Mouse (Mus musculus): ENCODE data around the gene 3110082J24Rik.
"Not testable (repeated sequence)": the region's sequence is repeated elsewhere in the genome, so short reads cannot be mapped to it uniquely, and the experiment has no call there.

Gene 3110082J24Rik

DNA sequence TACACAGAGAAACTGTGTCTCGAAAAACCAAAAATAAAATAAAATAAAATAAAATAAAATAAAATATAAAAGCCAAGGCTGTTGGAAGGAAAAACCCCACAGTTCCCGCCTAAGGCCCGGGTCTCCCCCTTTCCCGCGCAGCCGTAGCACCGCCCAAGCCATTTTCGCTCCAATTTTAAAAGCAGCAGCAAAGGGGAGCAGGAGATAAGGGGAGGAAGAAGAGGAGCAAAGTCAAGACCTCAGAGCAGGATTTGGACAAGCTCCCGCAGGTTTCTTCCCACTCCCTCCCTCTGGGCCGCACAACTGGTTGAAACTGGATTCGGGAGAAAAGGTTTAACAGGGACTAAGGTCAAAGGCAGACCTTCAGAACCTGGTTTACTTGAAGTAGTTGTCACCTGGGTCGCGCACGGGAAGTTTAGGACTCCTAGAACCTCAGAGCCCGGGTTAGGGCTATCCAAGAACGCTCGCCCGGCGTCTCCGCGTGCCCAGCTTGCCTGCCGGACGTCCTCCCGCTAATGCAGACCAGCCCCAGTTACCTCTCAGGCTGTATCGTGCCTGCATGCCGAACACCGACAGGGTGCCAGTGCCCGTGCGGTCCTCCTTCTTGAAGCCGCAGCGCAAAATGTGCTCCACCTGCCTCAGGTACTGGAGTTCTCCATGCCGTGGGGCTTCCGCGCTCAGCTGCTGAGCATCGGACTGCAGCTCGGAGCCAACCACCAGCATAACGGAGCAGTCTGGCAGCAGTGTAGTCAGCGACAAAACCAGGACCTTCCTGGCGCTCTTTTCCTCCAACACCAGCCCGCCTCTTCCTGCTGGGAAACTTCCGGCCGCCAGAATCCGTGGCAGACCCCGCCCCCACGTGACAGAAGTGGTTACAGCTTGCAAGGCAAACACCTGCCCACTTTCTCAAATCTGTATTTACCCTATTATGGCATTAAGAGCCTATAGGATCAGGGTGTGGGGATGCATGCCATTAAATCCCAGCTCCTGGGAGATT, 32.8 kb downstream of the 3110082J24Rik start, which contains the start of gene Tyms:
Tyms (minus strand) TSS at position 793 of the 997 bp plus-strand sequence.
- DNase-seq (ENCODE audit: low spot score), result peak; percentile 87

DNA sequence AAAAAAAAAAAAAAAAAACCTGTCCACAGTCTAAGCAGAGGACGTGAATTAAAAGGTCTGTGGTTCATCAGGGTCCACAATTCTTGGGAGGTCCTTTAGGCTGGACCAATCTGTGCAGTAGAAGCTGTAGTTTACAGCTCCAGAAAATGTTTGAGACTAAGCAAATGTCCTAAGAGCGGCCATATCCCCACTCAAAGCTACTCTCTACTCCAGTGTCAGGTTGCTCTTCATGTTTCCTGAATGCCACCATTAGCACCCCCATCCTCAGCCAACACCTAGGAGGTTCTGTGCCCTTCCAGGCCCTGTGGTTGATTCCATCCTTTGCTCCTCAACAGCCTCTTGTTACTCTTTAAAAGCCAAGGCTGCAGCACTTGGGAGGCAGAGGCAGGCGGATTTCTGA, 33.5 kb downstream of the 3110082J24Rik start:
- no peak for DNase-seq (ENCODE audit: low spot score)

DNA sequence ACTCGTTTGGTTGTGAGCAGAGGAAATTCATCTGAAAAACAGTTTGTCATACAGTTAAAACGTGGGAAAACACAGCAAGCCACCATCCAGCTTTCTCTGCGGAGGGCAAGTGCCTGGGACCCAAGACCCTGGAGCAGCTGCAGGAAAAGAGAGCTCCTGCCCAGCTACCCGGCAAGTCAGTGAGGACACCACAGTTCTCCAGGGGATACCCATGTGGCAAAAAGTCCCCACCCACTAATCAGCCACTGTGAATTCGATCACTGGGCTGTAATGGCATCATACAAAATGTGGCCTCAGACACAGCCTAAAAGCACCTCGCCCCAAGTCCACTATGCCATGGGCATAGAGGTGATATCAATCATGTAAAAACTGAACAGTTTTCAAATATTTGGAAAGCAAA, 34.2 kb downstream of the 3110082J24Rik start:
- no peak for DNase-seq (ENCODE audit: low spot score)

DNA sequence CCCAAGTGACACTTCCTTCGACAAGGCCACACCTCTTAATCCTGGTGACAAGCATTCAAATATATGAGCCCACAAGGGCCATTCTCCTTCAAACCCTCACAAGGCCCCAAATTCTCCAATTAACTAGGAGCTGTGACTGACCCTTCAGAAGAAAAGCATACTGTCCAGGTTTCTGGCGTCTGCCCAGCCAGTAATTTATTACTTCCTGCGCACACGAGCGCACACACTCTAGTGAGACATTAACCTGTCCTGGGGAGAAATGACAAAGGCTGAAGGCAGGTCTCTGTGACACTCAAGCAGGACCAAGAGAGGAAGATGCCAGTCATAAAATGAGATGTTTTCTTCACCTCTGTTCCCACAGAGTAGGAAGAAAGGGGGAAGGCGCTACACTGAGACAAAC, 38.2 kb downstream of the 3110082J24Rik start:
- DNase-seq (ENCODE audit: low spot score), result no peak

DNA sequence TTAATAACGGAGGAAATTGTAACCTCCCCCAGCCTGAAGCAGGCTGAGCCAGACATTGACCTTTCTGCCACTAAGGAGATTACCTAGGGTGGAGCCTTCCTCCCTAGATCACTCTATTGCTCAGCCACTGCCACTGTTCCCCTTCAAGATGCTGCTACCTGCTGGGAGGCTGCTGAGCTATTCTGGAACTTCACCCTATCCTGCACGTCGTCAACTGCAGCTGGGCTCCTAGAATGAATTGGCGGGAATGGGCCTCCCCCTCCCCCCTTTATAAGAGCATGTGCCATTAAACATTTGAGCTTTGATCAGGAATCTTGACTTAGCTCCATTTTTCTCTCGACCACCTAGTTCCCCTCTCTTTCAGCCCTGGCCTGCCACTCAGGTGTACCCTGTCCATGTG, 46.3 kb downstream of the 3110082J24Rik start:
- DNase-seq (ENCODE audit: low spot score), result not testable (repeated sequence)

DNA sequence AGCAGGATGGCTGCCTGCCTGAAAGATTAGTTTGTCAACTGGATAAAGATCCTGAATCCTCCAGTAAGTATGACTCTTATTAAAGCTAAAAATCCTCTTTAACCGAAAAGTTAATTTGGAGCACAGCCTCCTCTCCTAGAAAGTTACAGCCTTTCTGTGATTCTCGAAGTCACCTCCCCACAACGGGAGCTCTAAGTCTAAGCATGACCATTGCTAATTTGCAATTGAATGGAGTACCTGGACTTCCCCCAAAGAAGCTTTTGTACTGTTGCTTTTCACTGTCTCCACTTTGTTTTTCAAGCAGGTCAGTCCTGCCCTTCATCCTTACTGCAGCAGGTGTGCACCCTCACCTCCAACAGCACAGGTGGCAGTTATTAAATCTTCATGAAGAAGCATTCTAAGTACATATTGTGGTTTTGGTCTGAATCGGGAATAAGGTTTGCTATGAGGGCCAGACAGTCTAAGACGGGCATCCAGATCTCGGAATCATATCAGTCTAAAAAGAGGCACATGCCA, 47.6 kb downstream of the 3110082J24Rik start:
- no peak for DNase-seq (ENCODE audit: low spot score)
